Mouse (Mus musculus) ES-Bruce4 (cell line): ENCODE data around the gene Olfr1344.

Source experiments
- CTCF ChIP-seq: IDR thresholded peaks from one replicate; pipeline ENCODE4 v1.8.1; 2011; ENCODE audit warnings: low read depth, low read length
- EP300 ChIP-seq: IDR thresholded peaks from 2 replicates; pipeline ENCODE4 v1.6.1; 2011; ENCODE audit warnings: low read depth, low read length; ENCODE audit not compliant: insufficient read depth
- POLR2A ChIP-seq: IDR thresholded peaks from one replicate; pipeline ENCODE4 v1.8.1; 2011; ENCODE audit warnings: low read length; ENCODE audit not compliant: insufficient read depth

GRCm38 (mm10) chr7:6447771-6448170 lies 9.3 kb downstream of the Olfr1344 start:
- no peak for TF ChIP-seq CTCF
- TF ChIP-seq POLR2A = no peak
- no peak for TF ChIP-seq EP300
